Mouse (Mus musculus) small intestine, adult 2 months (tissue): ENCODE results near the gene Ctbp2.

Experiments used
- CTCF ChIP-seq: fragments of 200-500 bp; IDR thresholded peaks from 2 replicates; pipeline ENCODE4 v1.5.1; 2012; ENCODE audit warnings: low read depth, mild to moderate bottlenecking, control low read depth, inconsistent platforms, low read length, moderate library complexity, mixed read lengths; ENCODE audit not compliant: insufficient replicate concordance, insufficient read length; ENCODE audit errors: extremely low read depth
- POLR2A ChIP-seq: fragments of 200-500 bp; IDR thresholded peaks from 2 replicates; pipeline ENCODE4 v1.6.1; 2012; ENCODE audit warnings: low read depth, mild to moderate bottlenecking, control low read depth, inconsistent platforms, low read length, moderate library complexity

GRCm38 (mm10) chr7:133067321-133067841, 56.8 kb downstream of the Ctbp2 start:
- TF ChIP-seq CTCF (no peak), POLR2A (no peak)
